Mouse (Mus musculus) intestine, embryonic 14.5 days (tissue): ENCODE results near the gene Prkab1. TPM values are rescaled to one million over a fixed set of nuclear protein-coding genes. Genes with fewer than 3 reads are reported as not detected.

ENCODE experiments used
- ATAC-seq: fragments of 200-750 bp; cut with Nextera tagmentation; replicated peaks from 2 replicates; pipeline ENCODE4 v1.8.0; 2017; ENCODE audit warnings: low read depth, moderate number of reproducible peaks, moderate TSS enrichment, moderate library complexity; ENCODE audit not compliant: low FRiP score, low TSS enrichment
- DNase-seq: peaks from one replicate; pipeline ENCODE4 v3.0.0-alpha.2; 2018; ENCODE audit warnings: low spot score
- H3K27ac ChIP-seq: fragments of 300-500 bp; sonication (generic); 2 replicates; pipeline ENCODE4 v1.5.1; 2014; ENCODE audit warnings: low read depth, mild to moderate bottlenecking, control low read depth
- H3K27me3 ChIP-seq: fragments of 300-500 bp; sonication (generic); replicated peaks from 2 replicates; pipeline ENCODE4 v1.6.1; 2014; ENCODE audit warnings: low read length, control low read depth; ENCODE audit not compliant: control insufficient read depth, insufficient read depth
- H3K36me3 ChIP-seq: fragments of 300-500 bp; sonication (generic); 2 replicates; pipeline ENCODE4 v1.6.1; 2014; ENCODE audit warnings: low read length, control low read depth; ENCODE audit not compliant: control insufficient read depth, insufficient read depth
- H3K4me1 ChIP-seq: fragments of 300-500 bp; sonication (generic); replicated peaks from 2 replicates; pipeline ENCODE4 v1.6.1; 2014; ENCODE audit warnings: low read length, control low read depth, mixed read lengths; ENCODE audit not compliant: control insufficient read depth, insufficient read depth
- H3K4me2 ChIP-seq: fragments of 300-500 bp; sonication (generic); 2 replicates; pipeline ENCODE4 v1.6.1; 2014; ENCODE audit warnings: low read length
- H3K4me3 ChIP-seq: fragments of 300-500 bp; sonication (generic); 2 replicates; pipeline ENCODE4 v1.5.1; 2014; ENCODE audit warnings: low read depth, low read length, control low read depth, mixed read lengths
- H3K9ac ChIP-seq: fragments of 300-500 bp; sonication (generic); 2 replicates; pipeline ENCODE4 v1.6.1; 2014; ENCODE audit warnings: mild to moderate bottlenecking, low read length
- H3K9me3 ChIP-seq: fragments of 300-500 bp; sonication (generic); 2 replicates; pipeline ENCODE4 v1.6.1; 2016; ENCODE audit warnings: low read length, control low read depth; ENCODE audit not compliant: control insufficient read depth
- WGBS: fragments of 180-500 bp; shearing (Covaris S2); extraction: QIAGEN DNeasy Blood & Tissue Kit; methylation state at CpG from one replicate; pipeline ENCODE4 v1.1.7; 2014; 5-methylcytosine and 5-hydroxymethylcytosine counted together
- polyA plus RNA-seq: library from polyadenylated mRNA; unstranded; fragments of >200 nt; fragmentation: Nextera tagmentation; extraction: Ambion mirVana; gene quantifications from 2 replicates; pipeline ENCODE4 v1.2.1, GENCODE M21; 2014

The Prkab1 gene
- polyA plus RNA-seq, 1 experiment from 2014 or later: 60.6 TPM

GRCm38 (mm10) chr5:115982671-115983373 is 41.5 kb downstream of the Prkab1 start:
- H3K27ac ChIP-seq: no peak overlapping the region
- H3K4me3 ChIP-seq: no peak overlapping the region
- no peak for ATAC-seq
- no peaks in the 10 kb centered on the region for H3K9me3 ChIP-seq
- peaks cover 21% of the 10 kb centered on the region for H3K36me3 ChIP-seq
- H3K9ac ChIP-seq: no peak overlapping the region
- WGBS: 76% methylated on average over 7 of the region's 7 CpGs
- no peak for DNase-seq
- H3K4me2 ChIP-seq: no peak overlapping the region
- H3K4me1 ChIP-seq: 0 out of 2 replicates have a peak, but pooled peaks cover 1% of the 10 kb centered on the region
- no peaks in the 10 kb centered on the region for H3K27me3 ChIP-seq

GRCm38 (mm10) chr5:115980537-115980936 is 43.8 kb downstream of the Prkab1 start:
- Histone ChIP-seq H3K4me2 (no peak overlapping the region), H3K9ac (no peak overlapping the region), H3K27ac (no peak overlapping the region), H3K9me3 (no peaks in the 10 kb centered on the region), H3K36me3 (peaks cover 7% of the 10 kb centered on the region; the same call in 1 of the 2 replicates), H3K4me3 (no peak overlapping the region), H3K4me1 (0 out of 2 replicates have a peak, but pooled peaks cover 6% of the 10 kb centered on the region), H3K27me3 (no peaks in the 10 kb centered on the region)
- no peak for DNase-seq
- ATAC-seq: no peak
- WGBS: 91% methylated on average over 9 of the region's 9 CpGs

DNA sequence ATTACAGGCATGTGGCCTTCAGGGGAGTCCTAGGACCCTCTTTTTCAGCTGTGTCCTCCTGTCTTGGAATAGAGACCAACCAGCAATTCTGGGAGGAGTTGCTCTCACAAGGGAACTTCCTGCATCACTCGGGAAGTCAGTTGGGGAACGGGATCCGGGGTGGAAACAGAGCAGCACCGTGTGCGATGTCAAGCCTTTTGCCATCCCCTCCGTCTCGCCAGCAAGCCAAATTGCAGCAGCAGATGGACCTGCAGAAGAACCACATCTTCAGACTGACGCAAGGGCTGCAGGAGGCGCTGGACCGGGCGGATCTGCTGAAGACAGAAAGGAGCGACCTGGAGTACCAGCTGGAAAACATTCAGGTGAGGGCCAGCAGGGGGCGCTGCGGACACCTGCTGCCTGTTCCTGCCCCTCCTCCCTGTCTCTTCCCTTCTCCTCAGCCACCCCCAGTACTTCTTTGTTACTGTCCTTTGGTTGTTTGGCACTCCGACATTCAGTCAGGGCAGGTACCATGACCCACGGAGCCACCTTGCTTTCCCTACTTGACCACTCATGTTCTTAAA is 45.1 kb downstream of the Prkab1 start:
- no peak for DNase-seq
- H3K9me3 ChIP-seq: no peaks in the 10 kb centered on the region
- no peak for ATAC-seq
- no peak overlapping the region for H3K4me2 ChIP-seq
- H3K36me3 ChIP-seq: peaks cover 12% of the 10 kb centered on the region
- H3K4me1 ChIP-seq: 0 out of 2 replicates have a peak, but pooled peaks cover 6% of the 10 kb centered on the region
- no peak overlapping the region for H3K4me3 ChIP-seq
- no peak overlapping the region for H3K9ac ChIP-seq
- H3K27ac ChIP-seq: no peak overlapping the region
- WGBS: 67% methylated on average over 16 of the region's 16 CpGs
- H3K27me3 ChIP-seq: no peaks in the 10 kb centered on the region

- WGBS: 63% methylated on average over 5 of the region's 5 CpGs
Observed at GRCm38 (mm10) chr5:115978255-115978654, 46.1 kb downstream of the Prkab1 start.

GRCm38 (mm10) chr5:115977757-115978156 is 46.6 kb downstream of the Prkab1 start:
- 59% methylated on average over 10 of the region's 10 CpGs for whole genome bisulfite sequencing
- no peak overlapping the region for H3K4me2 ChIP-seq

More at GRCm38 (mm10) chr5:115978255-115978654, 46.1 kb downstream of the Prkab1 start:
- no peak for ATAC-seq
- no peak for DNase-seq
- peaks cover 19% of the 10 kb centered on the region for H3K36me3 ChIP-seq
- no peak overlapping the region for H3K9ac ChIP-seq
- no peak overlapping the region for H3K4me2 ChIP-seq
- H3K4me3 ChIP-seq: no peak overlapping the region
- no peaks in the 10 kb centered on the region for H3K27me3 ChIP-seq
- H3K9me3 ChIP-seq: no peaks in the 10 kb centered on the region
- peak overlapping the region; percentile 48; the same call in 1 of the 2 replicates for H3K27ac ChIP-seq
- H3K4me1 ChIP-seq: 0 out of 2 replicates have a peak, but pooled peaks cover 6% of the 10 kb centered on the region

GRCm38 (mm10) chr5:115977266-115977665 is 47.0 kb downstream of the Prkab1 start:
- no peak for DNase-seq
- 0 out of 2 replicates have a peak, but pooled peaks cover 6% of the 10 kb centered on the region for H3K4me1 ChIP-seq
- 49% methylated on average over 10 of the region's 10 CpGs for WGBS
- H3K27me3 ChIP-seq: no peaks in the 10 kb centered on the region
- peak overlapping the region; percentile 48; the same call in 1 of the 2 replicates for H3K27ac ChIP-seq
- H3K4me3 ChIP-seq: no peak overlapping the region
- no peak for ATAC-seq
- H3K9me3 ChIP-seq: no peaks in the 10 kb centered on the region
- no peak overlapping the region for H3K4me2 ChIP-seq
- H3K9ac ChIP-seq: no peak overlapping the region
- peaks cover 17% of the 10 kb centered on the region for H3K36me3 ChIP-seq

More at GRCm38 (mm10) chr5:115977757-115978156, 46.6 kb downstream of the Prkab1 start:
- 0 out of 2 replicates have a peak, but pooled peaks cover 6% of the 10 kb centered on the region for H3K4me1 ChIP-seq
- H3K36me3 ChIP-seq: peaks cover 19% of the 10 kb centered on the region
- no peaks in the 10 kb centered on the region for H3K9me3 ChIP-seq
- H3K4me3 ChIP-seq: no peak overlapping the region
- no peak overlapping the region for H3K9ac ChIP-seq
- ATAC-seq (no peak), DNase-seq (no peak)
- H3K27ac ChIP-seq: peak overlapping the region; percentile 48; the same call in 1 of the 2 replicates
- no peaks in the 10 kb centered on the region for H3K27me3 ChIP-seq

DNA sequence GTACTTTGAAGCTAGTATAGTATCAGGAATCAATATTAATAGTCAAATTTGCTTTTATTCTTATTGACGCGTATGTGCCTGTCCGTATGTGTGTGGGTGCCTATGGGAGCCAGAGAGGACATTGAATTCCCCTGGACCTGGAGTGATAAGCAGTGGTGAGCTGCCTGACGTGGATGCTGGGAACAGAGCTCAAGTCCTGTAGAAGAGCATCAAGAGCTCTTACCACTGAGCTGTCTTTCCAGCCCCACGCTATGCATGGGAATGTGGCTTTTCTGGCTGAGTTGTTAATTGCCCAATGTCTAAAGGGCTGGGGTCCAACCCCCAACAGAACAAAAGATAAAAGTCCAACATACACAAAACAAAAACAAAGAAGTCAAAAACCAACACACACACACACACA is 47.9 kb downstream of the Prkab1 start:
- Histone ChIP-seq H3K9ac (no peak overlapping the region), H3K4me2 (no peak overlapping the region), H3K4me1 (0 out of 2 replicates have a peak, but pooled peaks cover 6% of the 10 kb centered on the region), H3K9me3 (no peaks in the 10 kb centered on the region), H3K4me3 (no peak overlapping the region), H3K36me3 (peaks cover 18% of the 10 kb centered on the region), H3K27me3 (no peaks in the 10 kb centered on the region), H3K27ac (no peak overlapping the region)
- no peak for DNase-seq
- no peak for ATAC-seq
- 94% methylated on average over 5 of the region's 5 CpGs for WGBS

GRCm38 (mm10) chr5:115975672-115976071 is 48.6 kb downstream of the Prkab1 start:
- no peak overlapping the region for H3K27ac ChIP-seq
- WGBS: 87% methylated on average over 10 of the region's 10 CpGs
- no peak for ATAC-seq

More at GRCm38 (mm10) chr5:115975672-115976071, 48.6 kb downstream of the Prkab1 start:
- H3K4me1 ChIP-seq: 0 out of 2 replicates have a peak, but pooled peaks cover 6% of the 10 kb centered on the region
- H3K4me2 ChIP-seq: no peak overlapping the region
- no peaks in the 10 kb centered on the region for H3K27me3 ChIP-seq
- H3K9me3 ChIP-seq: no peaks in the 10 kb centered on the region
- no peak for DNase-seq
- H3K9ac ChIP-seq: no peak overlapping the region
- H3K4me3 ChIP-seq: no peak overlapping the region
- peaks cover 21% of the 10 kb centered on the region for H3K36me3 ChIP-seq
